Mouse (Mus musculus): Measurements from ENCODE around the gene Vps45.
A peak's percentile ranks its signal among the peaks of the same experiment; 100 is the strongest.

GRCm38 (mm10) chr3:96057747-96058204, 490 bp downstream of the Vps45 start:
- TF ChIP-seq POLR2A (IDR thresholded peaks at IDR 0.05; ENCODE audit: borderline replicate concordance, extremely low read depth, low read depth, low read length), result peak; percentile 57; the same call in 1 of the 2 replicates
- no peak for TF ChIP-seq CTCF (IDR thresholded peaks at IDR 0.05; ENCODE audit: insufficient read depth, low read length)

Data from lung, adult 2 months (tissue).